Mouse (Mus musculus) midbrain, embryonic 10.5 days (tissue): Measurements from ENCODE around the gene Rapgef2. TPM values are rescaled to one million over a fixed set of nuclear protein-coding genes. Genes with fewer than 3 reads are reported as not detected.
"Not testable (repeated sequence)": the region's sequence is repeated elsewhere in the genome, so short reads cannot be mapped to it uniquely, and the experiment has no call there.

Source experiments
- DNase-seq: peaks from one replicate; pipeline ENCODE4 v3.0.0-alpha.2; 2017; ENCODE audit warnings: low spot score
- H3K27ac ChIP-seq: fragments of 300-500 bp; sonication (generic); replicated peaks from 2 replicates; pipeline ENCODE4 v1.5.1; 2016; ENCODE audit warnings: mild to moderate bottlenecking
- H3K27me3 ChIP-seq: fragments of 300-500 bp; sonication (generic); 2 replicates; pipeline ENCODE4 v1.6.1; 2016; ENCODE audit warnings: low read depth, mild to moderate bottlenecking; ENCODE audit not compliant: poor library complexity, severe bottlenecking
- H3K36me3 ChIP-seq: fragments of 300-500 bp; sonication (generic); 2 replicates; pipeline ENCODE4 v1.6.1; 2016; ENCODE audit warnings: mild to moderate bottlenecking, moderate library complexity
- H3K4me1 ChIP-seq: fragments of 300-500 bp; sonication (generic); 2 replicates; pipeline ENCODE4 v1.6.1; 2016
- H3K4me3 ChIP-seq: fragments of 300-500 bp; sonication (generic); 2 replicates; pipeline ENCODE4 v1.5.1; 2016; ENCODE audit warnings: mild to moderate bottlenecking, moderate library complexity
- H3K9me3 ChIP-seq: fragments of 300-500 bp; sonication (generic); replicated peaks from 2 replicates; pipeline ENCODE4 v1.6.1; 2016; ENCODE audit warnings: mild to moderate bottlenecking
- WGBS: fragments of 180-500 bp; shearing (Covaris S2); methylation state at CpG from one replicate; pipeline ENCODE4 v1.1.7; 2016; 5-methylcytosine and 5-hydroxymethylcytosine counted together
- polyA plus RNA-seq: library from polyadenylated mRNA; unstranded; fragments of >200 nt; fragmentation: Nextera tagmentation; extraction: Ambion mirVana; gene quantifications from 2 replicates; pipeline ENCODE4 v1.2.1, GENCODE M21; 2016

Gene Rapgef2
- polyA plus RNA-seq, 1 experiment from 2014 or later: 3.9 TPM

DNA sequence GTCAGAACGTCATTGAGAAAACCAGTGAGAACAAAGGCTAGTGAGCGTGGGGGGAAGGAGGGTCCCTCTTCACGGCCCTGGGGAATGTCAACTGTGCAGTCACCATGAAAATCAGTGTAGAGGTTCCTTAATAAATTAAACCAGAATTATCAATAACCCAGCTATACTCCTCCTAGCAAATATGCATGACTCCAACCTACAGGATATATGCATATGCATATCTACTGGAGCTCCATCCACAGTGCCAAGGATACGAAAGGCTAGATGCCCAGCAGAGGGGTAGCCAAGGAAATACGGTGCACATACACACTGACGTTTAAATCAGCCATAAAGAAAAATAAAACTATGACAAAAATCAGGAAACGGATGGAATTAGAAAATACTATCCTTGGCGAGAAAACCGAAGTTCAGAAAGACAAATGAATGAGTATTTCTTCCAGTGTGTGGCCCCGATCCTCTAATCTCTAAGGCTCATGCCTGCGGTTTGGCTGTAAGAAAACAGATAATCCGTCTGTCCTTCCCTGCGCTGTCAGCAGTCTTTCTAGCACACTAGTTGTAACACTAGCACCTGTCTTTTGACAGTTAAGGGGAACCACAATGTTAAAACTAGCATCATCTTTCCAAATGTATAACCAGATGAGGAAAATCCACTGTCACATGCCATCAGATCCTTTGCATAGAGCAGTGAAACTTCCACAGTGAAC, 212.6 kb downstream of the Rapgef2 start:
- Histone ChIP-seq H3K4me3 (no peak overlapping the region), H3K27me3 (no peaks in the 10 kb centered on the region), H3K27ac (no peak overlapping the region), H3K36me3 (peaks cover 28% of the 10 kb centered on the region), H3K9me3 (no peaks in the 10 kb centered on the region), H3K4me1 (no peaks in the 10 kb centered on the region)
- no peak for DNase-seq
- 88% methylated on average over 13 of the region's 13 CpGs for WGBS

DNA sequence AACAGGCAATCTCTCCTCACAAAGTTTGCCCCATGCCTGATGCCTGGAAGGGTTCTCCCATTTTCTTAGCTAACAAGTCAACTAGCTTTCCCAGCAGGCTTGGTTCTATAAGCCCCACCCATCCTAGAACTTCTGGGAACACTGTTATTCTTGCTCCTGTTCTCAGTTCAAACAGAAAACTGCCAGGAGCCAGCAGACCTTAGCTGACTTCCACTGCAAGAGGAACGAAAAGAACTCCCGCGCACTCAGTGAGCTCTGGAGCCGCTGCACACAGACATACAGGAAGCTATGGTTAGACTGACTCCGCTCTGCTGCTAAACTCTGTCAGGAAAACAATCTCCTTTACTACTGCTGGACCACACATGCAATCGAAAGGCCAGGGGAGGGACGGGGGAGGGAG, 214.8 kb downstream of the Rapgef2 start:
- peaks cover 36% of the 10 kb centered on the region for H3K36me3 ChIP-seq

DNA sequence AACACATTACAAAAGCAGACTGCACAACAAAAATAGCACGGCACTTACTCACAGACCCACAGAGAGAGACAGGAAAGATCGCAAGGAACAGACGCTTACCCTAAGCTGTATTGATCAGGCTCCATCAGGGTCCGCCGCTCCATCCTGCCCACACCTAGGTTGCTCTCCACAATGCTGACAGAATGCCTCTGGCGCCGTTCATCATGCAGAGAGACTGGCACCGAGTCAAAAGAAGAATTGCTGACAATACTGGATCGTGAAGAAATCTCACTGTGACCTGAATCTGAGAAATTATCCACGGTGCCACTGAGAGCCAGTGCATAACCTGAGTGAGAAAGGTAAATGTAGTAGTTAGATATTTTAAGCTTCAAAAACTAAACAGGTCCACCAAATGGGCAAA, 216.4 kb downstream of the Rapgef2 start:
- no peak for DNase-seq
- H3K4me3 ChIP-seq: no peak overlapping the region
- no peaks in the 10 kb centered on the region for H3K4me1 ChIP-seq
- 89% methylated on average over 10 of the region's 10 CpGs for WGBS
- no peaks in the 10 kb centered on the region for H3K27me3 ChIP-seq
- H3K36me3 ChIP-seq: peaks cover 48% of the 10 kb centered on the region
- H3K9me3 ChIP-seq: no peaks in the 10 kb centered on the region
- no peak overlapping the region for H3K27ac ChIP-seq

More for the DNA sequence above, 214.8 kb downstream of the Rapgef2 start:
- H3K4me3 ChIP-seq: no peak overlapping the region
- H3K4me1 ChIP-seq: no peaks in the 10 kb centered on the region
- no peak overlapping the region; the same call in 1 of the 2 replicates for H3K27ac ChIP-seq
- H3K9me3 ChIP-seq: no peaks in the 10 kb centered on the region
- no peak for DNase-seq
- 63% methylated on average over 6 of the region's 7 CpGs for WGBS
- no peaks in the 10 kb centered on the region for H3K27me3 ChIP-seq

DNA sequence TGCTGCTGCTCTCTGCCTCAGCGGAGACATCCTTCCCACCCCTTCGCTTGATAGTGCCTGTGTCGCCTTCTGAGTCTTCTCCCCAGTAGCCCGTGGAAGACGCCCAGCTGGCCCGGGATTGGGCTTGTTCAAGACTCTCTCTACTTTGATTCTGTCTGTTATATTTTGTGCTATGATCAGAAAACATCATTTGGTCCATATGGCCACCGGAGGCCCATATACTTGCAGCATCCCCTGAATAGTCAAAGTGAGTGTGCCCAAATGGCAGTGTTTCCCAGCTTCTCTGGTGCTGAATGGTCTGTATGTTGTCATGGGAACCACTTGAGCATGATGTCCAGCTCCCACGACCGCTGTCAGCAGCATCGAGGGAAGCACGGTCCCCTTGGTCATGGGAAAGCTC, 217.3 kb downstream of the Rapgef2 start:
- WGBS: 92% methylated on average over 11 of the region's 11 CpGs
- DNase-seq: no peak
- H3K36me3 ChIP-seq: peaks cover 53% of the 10 kb centered on the region
- no peak overlapping the region for H3K27ac ChIP-seq
- H3K9me3 ChIP-seq: no peaks in the 10 kb centered on the region
- H3K4me1 ChIP-seq: no peaks in the 10 kb centered on the region
- H3K4me3 ChIP-seq: no peak overlapping the region
- H3K27me3 ChIP-seq: no peaks in the 10 kb centered on the region

DNA sequence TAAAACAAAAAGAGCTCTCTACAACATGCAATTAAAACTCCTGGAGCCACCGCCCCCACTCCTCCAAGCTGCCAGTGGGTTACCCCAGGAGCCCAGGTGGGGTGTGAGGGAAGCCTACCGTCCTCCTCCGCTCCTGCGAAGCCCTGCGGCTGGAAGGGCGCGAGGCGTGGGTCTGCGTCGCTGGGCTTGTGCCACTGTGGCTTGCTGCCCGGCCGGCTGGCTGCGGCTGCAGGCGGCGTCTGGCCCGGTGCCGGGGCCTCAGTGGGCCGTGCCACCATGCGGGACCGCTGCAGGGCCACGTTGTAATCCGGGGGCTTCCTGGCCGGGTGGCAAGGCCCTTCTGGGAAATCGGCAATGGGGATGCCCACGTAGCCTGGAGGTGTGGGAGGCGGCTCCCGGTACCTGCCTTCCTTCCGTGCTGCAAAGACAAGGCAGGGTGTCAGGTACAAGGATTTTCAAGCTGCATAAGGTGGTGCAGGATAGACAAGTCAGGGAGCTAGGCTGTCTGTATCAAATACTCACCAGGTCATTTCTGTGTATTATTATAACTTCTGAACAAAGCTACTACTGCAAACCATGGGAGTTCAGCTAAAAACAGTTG, 219.8 kb downstream of the Rapgef2 start:
- no peaks in the 10 kb centered on the region for H3K4me1 ChIP-seq
- no peaks in the 10 kb centered on the region for H3K9me3 ChIP-seq
- H3K36me3 ChIP-seq: peaks cover 52% of the 10 kb centered on the region
- WGBS: 88% methylated on average over 28 of the region's 28 CpGs
- H3K27ac ChIP-seq: no peak overlapping the region; the same call in 1 of the 2 replicates
- H3K27me3 ChIP-seq: no peaks in the 10 kb centered on the region
- no peak overlapping the region for H3K4me3 ChIP-seq
- DNase-seq: no peak

DNA sequence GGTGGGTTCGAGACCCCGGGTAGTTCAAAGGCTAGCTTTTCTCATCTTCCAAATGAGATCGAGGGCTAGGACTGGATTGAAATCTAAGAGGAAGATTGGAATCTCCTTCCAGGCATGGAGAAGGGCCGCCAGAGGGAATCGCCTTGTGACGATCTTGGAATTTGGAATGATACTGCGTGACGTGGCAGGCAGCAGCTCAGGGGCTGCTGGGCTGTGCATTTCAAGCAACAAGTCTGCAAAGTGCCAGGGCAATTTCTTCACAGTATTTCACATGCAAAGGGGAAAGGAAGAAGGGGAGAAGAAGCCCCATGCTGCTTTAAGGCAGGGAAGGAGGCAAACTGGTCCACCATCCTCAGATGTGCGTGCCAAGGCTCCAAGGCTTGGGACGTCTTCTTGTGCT, 222.2 kb downstream of the Rapgef2 start:
- no peak for DNase-seq
- peaks cover 43% of the 10 kb centered on the region for H3K36me3 ChIP-seq
- no peak overlapping the region for H3K4me3 ChIP-seq
- 94% methylated on average over 10 of the region's 10 CpGs for WGBS
- no peaks in the 10 kb centered on the region for H3K27me3 ChIP-seq
- H3K4me1 ChIP-seq: no peaks in the 10 kb centered on the region
- H3K9me3 ChIP-seq: no peaks in the 10 kb centered on the region
- no peak overlapping the region for H3K27ac ChIP-seq

DNA sequence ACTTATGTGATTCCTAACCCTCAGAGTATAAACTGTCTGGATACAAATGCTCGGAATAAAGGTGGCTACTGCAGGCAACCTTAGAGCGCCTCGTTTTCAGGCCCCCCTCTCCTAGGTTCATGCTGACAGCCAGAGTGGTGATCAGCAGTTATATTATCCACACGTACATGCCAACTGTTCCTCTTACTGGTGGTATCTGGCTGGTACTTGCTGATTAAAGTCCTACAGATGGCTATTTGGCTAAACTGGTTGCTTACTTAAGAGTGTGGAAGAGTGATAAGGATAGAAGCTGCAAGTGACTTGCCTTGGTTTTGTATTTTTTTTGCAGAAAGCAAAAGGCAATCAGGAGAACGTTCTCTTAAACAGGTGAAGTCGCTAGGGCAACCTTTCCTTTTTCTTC, 224.9 kb downstream of the Rapgef2 start:
- no peaks in the 10 kb centered on the region for H3K9me3 ChIP-seq
- no peaks in the 10 kb centered on the region for H3K4me1 ChIP-seq
- no peaks in the 10 kb centered on the region for H3K27me3 ChIP-seq
- no peak overlapping the region for H3K27ac ChIP-seq
- DNase-seq: no peak
- H3K4me3 ChIP-seq: no peak overlapping the region
- peaks cover 24% of the 10 kb centered on the region for H3K36me3 ChIP-seq
- 91% methylated on average over 6 of the region's 6 CpGs for WGBS

DNA sequence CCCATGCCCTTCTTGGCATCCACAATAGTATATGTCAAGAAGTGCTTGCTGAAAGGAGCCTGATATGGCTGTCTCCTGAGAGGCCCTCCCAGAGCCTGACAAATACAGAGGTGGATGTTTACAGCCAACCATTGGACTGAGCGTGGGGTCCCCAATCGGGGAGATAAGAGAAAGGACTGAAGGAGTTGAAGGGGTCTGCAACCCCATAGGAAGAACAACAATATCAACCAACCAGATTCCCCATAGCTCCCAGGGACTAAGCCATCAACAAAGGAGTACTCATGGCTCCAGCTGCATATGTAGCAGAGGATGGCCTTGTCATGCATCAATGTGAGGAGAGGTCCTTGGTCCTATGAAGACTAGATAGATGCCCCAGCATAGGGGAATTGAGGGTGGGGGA, 227.8 kb downstream of the Rapgef2 start:
- DNase-seq, H3K27me3 ChIP-seq: not testable (repeated sequence)
- WGBS: 94% methylated on average over 2 of the region's 2 CpGs

DNA sequence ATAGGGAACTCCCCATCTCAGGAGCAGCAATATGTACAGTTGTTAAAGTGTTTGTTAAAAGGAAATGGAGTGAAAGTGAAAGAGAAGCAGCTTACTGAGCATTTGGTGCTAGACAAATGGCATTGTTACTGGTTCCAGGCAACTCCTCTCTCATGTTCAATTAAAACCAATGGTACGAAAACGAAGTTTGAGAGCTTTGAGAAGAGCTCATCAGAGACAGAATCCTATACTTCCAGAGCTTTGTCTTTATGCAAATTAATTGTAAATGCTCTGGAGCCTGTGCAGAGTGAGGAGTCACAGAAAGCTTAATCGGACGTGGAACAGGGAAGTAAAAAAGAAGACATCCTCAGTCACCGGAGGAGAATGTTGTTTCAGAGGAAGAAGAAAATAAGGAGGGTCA, 241.1 kb downstream of the Rapgef2 start:
- H3K9me3 ChIP-seq: no peaks in the 10 kb centered on the region

More for the DNA sequence above, 227.8 kb downstream of the Rapgef2 start:
- H3K36me3 ChIP-seq, H3K27ac ChIP-seq, H3K4me1 ChIP-seq, H3K4me3 ChIP-seq: not testable (repeated sequence)
- peaks cover 10% of the 10 kb centered on the region for H3K9me3 ChIP-seq

DNA sequence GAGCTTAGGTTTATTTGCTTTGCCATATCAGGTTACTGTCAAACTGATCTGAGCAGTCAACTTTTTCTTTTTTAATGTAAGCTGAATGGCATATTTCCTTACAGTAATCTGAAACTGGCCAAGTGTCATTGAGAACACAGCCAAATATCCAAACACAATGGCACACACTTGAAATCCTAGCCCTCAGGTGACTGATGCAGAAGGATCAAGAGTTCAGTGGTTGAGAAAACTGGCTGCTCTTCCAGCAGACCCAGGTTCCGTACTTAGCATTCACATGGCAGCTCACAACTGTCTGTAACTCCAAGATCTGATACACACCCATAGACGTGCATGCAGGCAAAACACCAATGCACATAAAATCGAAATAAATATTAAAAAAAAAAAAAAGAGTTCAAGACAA, 243.3 kb downstream of the Rapgef2 start:
- no peak for DNase-seq

More for the DNA sequence above, 241.1 kb downstream of the Rapgef2 start:
- Histone ChIP-seq H3K27me3 (no peaks in the 10 kb centered on the region), H3K36me3 (no peaks in the 10 kb centered on the region), H3K27ac (no peak overlapping the region), H3K4me1 (no peaks in the 10 kb centered on the region), H3K4me3 (no peak overlapping the region)
- 88% methylated on average over 5 of the region's 5 CpGs for WGBS
- DNase-seq: no peak

DNA sequence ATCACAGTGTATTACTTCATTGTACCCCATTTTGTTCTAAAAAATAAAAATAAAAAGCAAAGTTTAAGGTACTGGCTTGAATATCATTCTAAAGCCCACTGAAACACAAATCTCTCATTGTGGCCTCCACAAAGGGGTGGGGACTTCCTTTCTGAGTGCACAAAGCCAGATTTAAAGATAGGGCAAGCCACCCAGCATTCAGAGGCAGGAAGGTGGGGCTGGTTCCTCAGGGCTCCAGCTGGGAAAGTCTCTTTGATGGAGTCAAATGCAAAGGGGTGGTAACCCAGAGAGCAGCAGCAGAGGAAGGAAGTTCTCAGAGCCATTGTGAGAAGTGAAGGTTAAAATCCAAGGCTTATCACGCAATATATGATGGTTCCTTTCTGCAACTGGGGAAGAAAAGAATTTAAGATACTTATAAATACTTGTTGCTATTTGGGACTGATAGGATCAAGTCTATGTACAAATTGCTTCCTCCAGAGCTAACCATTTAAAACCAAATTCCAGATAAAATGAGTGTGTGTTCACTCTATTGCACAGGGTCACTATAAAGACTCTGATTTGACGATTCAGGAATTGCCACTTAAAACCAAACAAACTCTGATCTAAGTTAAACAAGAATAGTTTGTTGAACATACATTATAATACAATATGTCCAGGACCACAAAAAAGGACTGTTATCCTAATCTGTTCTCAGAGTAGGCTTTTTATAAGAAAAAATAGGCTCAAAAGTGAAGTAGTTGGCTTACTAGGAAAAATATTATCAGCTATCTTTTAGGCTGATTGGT, 246.5 kb downstream of the Rapgef2 start:
- no peak for DNase-seq
- Histone ChIP-seq H3K27ac (no peak overlapping the region), H3K9me3 (no peaks in the 10 kb centered on the region), H3K36me3 (no peaks in the 10 kb centered on the region), H3K27me3 (no peaks in the 10 kb centered on the region), H3K4me3 (no peak overlapping the region), H3K4me1 (peaks cover 9% of the 10 kb centered on the region; the same call in 1 of the 2 replicates)
- WGBS: 42% methylated on average over 2 of the region's 2 CpGs

More for the DNA sequence above, 243.3 kb downstream of the Rapgef2 start:
- Histone ChIP-seq H3K4me1 (peaks cover 9% of the 10 kb centered on the region; the same call in 1 of the 2 replicates), H3K36me3 (no peaks in the 10 kb centered on the region), H3K27ac (no peak overlapping the region), H3K27me3 (no peaks in the 10 kb centered on the region), H3K4me3 (no peak overlapping the region), H3K9me3 (no peaks in the 10 kb centered on the region)
- WGBS: 87% methylated on average over 3 of the region's 3 CpGs

DNA sequence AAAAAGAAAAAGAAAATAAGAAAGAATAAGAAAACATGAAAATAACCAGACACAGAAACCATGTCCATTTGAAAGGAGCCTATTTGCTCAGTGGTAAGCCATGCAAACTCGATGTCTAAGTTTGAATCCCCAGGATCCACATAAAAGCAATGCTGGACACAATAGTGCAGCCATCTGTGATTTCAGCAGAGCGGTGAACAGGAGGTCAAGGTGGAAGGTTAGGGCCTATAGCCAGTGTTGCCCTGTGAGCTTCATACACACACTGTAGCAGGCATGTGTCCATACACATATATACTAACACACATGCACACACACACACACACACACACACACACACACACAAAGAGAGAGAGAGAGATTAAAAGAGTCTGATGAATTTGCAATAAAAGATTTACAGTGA, 247.3 kb downstream of the Rapgef2 start:
- no peak overlapping the region for H3K4me3 ChIP-seq
- no peaks in the 10 kb centered on the region for H3K27me3 ChIP-seq
- H3K27ac ChIP-seq: no peak overlapping the region
- H3K4me1 ChIP-seq: peaks cover 9% of the 10 kb centered on the region; the same call in 1 of the 2 replicates
- H3K9me3 ChIP-seq: no peaks in the 10 kb centered on the region
- WGBS: 52% methylated on average over 2 of the region's 2 CpGs
- no peak for DNase-seq
- H3K36me3 ChIP-seq: no peaks in the 10 kb centered on the region

DNA sequence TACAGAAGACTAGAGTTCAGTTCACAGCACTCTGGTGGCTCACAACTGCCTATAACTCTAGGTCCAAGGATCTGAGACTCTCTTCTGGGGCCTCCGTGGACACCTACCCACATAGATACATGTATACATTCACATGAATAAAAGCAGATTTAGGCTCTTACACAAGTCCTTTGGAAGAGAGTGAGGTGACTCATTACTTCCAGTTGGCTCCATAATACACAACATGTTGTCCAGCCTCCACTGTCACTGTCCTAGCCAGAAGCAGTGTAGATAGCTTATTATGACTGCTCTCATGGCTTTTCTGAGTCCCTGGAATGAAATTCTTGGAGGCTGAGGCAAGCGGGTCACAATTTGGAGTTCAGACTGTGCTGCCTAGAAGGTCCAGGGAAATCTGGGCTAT, 251.9 kb downstream of the Rapgef2 start:
- peaks cover 8% of the 10 kb centered on the region; the same call in 1 of the 2 replicates for H3K9me3 ChIP-seq
- no peak overlapping the region for H3K4me3 ChIP-seq
- WGBS: 93% methylated on average over 2 of the region's 2 CpGs
- no peaks in the 10 kb centered on the region for H3K36me3 ChIP-seq
- H3K4me1 ChIP-seq: peaks cover 5% of the 10 kb centered on the region; the same call in 1 of the 2 replicates
- no peak for DNase-seq
- no peak overlapping the region for H3K27ac ChIP-seq
- no peaks in the 10 kb centered on the region for H3K27me3 ChIP-seq
